Mouse (Mus musculus) urinary bladder, postnatal 4 days (tissue): Measurements from ENCODE around the gene Ncor2.
A peak's percentile ranks its signal among the peaks of the same experiment; 100 is the strongest.

ENCODE experiments used
- DNase-seq, 2 experiments: peaks; one replicate each; pipeline ENCODE4 v3.0.0; 2021 to 2022; ENCODE audit warnings: low spot score in 2 of 2

Ncor2 gene

GRCm38 (mm10) chr5:125191608-125192007, 12.6 kb upstream of the Ncor2 start:
- DNase-seq = no peak

- DNase-seq = no peak
Measured at GRCm38 (mm10) chr5:125190105-125190813, 11.2 kb upstream of the Ncor2 start.

GRCm38 (mm10) chr5:125189625-125190024, 10.6 kb upstream of the Ncor2 start:
- DNase-seq = peak; percentile 73 to 90

- DNase-seq = no peak
Measured at GRCm38 (mm10) chr5:125188812-125189598, 10.0 kb upstream of the Ncor2 start.

- DNase-seq = peak in 1 of 2 experiments; percentile 51
Measured at GRCm38 (mm10) chr5:125184826-125185225, 5.8 kb upstream of the Ncor2 start.

- peak in 1 of 2 experiments; percentile 49 for DNase-seq
Measured at GRCm38 (mm10) chr5:125183321-125184003, 4.4 kb upstream of the Ncor2 start.

- DNase-seq = no peak
Measured at GRCm38 (mm10) chr5:125180630-125181263, 1.7 kb upstream of the Ncor2 start.

- peak in 1 of 2 experiments; percentile 56 for DNase-seq
Measured at GRCm38 (mm10) chr5:125179735-125180629, 963 bp upstream of the Ncor2 start.

GRCm38 (mm10) chr5:125178171-125179006, 630 bp downstream of the Ncor2 start:
- peak in 1 of 2 experiments; percentile 58 for DNase-seq

- DNase-seq = peak; percentile 85
Measured at GRCm38 (mm10) chr5:125177481-125178134, 1.4 kb downstream of the Ncor2 start.

- DNase-seq = no peak
Measured at GRCm38 (mm10) chr5:125176864-125177263, 2.2 kb downstream of the Ncor2 start.

GRCm38 (mm10) chr5:125176370-125176766, 2.7 kb downstream of the Ncor2 start:
- DNase-seq = no peak

GRCm38 (mm10) chr5:125175673-125176369, 3.2 kb downstream of the Ncor2 start:
- DNase-seq = no peak

GRCm38 (mm10) chr5:125174726-125175672, 4.0 kb downstream of the Ncor2 start:
- peak in 1 of 2 experiments; percentile 62 for DNase-seq

- DNase-seq = no peak
Measured at GRCm38 (mm10) chr5:125173868-125174267, 5.2 kb downstream of the Ncor2 start.

- no peak for DNase-seq
Measured at GRCm38 (mm10) chr5:125172831-125173615, 6.0 kb downstream of the Ncor2 start.

GRCm38 (mm10) chr5:125171259-125171658, 7.8 kb downstream of the Ncor2 start:
- no peak for DNase-seq
